Mouse (Mus musculus): ENCODE data around the gene Atg4a-ps. TPM values are rescaled to one million over a fixed set of nuclear protein-coding genes. Genes with fewer than 3 reads are reported as not detected.

Atg4a-ps gene
- polyA plus RNA-seq, 1 experiment from 2014 or later = 0.18 TPM

- Histone ChIP-seq H3K4me1 (replicated peaks) (no peaks in the 10 kb centered on the region), H3K9ac (no peak overlapping the region), H3K36me3 (no peaks in the 10 kb centered on the region), H3K4me3 (replicated peaks) (no peak overlapping the region), H3K27ac (no peak overlapping the region), H3K9me3 (replicated peaks) (no peaks in the 10 kb centered on the region), H3K27me3 (no peaks in the 10 kb centered on the region), H3K4me2 (no peak overlapping the region)
- ATAC-seq (ENCODE audit: low read depth) = no peak
- WGBS (ENCODE audit: insufficient replicate concordance) = 69% methylated on average over 4 of the region's 4 CpGs
- no peak for DNase-seq
Observed at GRCm38 (mm10) chr3:103626481-103626880, 19.4 kb downstream of the Atg4a-ps start.

- Histone ChIP-seq H3K4me3 (replicated peaks) (no peak overlapping the region), H3K36me3 (no peaks in the 10 kb centered on the region), H3K4me2 (no peak overlapping the region), H3K27ac (no peak overlapping the region), H3K27me3 (no peaks in the 10 kb centered on the region), H3K9me3 (replicated peaks) (no peaks in the 10 kb centered on the region), H3K4me1 (replicated peaks) (no peaks in the 10 kb centered on the region), H3K9ac (no peak overlapping the region)
- 76% methylated on average over 13 of the region's 13 CpGs for whole genome bisulfite sequencing (ENCODE audit: insufficient replicate concordance)
- no peak for DNase-seq
- ATAC-seq (ENCODE audit: low read depth) = no peak
Observed at GRCm38 (mm10) chr3:103625169-103625568, 20.7 kb downstream of the Atg4a-ps start.

- no peak overlapping the region for H3K9ac ChIP-seq
- no peak for ATAC-seq (ENCODE audit: low read depth)
- no peak for DNase-seq
- no peak overlapping the region for H3K27ac ChIP-seq
- H3K27me3 ChIP-seq = no peaks in the 10 kb centered on the region
- H3K9me3 ChIP-seq (replicated peaks) = no peaks in the 10 kb centered on the region
- no peak overlapping the region for H3K4me3 ChIP-seq (replicated peaks)
- no peak overlapping the region for H3K4me2 ChIP-seq
- H3K36me3 ChIP-seq = no peaks in the 10 kb centered on the region
- H3K4me1 ChIP-seq (replicated peaks) = no peaks in the 10 kb centered on the region
- WGBS (ENCODE audit: insufficient replicate concordance) = 53% methylated on average over 5 of the region's 5 CpGs
Observed at GRCm38 (mm10) chr3:103624591-103625051, 21.2 kb downstream of the Atg4a-ps start.

DNA sequence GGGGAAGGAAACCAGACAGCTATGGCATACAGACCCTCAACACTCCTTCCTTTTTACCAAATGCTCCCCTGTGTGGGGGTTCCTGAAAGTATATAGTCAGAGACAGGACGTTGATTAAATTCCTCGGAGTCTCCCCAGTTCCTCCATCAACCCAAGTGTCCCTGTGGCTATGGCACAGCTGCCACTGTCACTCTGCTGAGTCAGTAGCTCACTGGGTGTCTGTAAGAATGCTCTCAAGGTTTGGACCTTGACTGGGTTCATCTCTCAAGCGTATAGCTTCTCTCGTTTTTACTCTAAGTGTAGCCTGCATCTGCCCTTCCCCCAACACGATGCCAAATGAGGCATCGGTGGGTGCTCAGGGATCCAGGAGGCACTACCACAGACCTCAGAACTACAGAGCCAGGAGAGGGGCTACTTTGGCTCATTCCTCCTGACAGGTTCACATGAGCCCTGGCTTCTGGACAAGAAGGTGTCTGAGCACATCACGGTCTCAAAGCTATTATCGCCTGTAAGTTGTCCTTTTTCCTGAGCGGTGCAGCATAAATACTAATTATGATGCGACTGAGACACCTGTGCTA lies 21.9 kb downstream of the Atg4a-ps start:
- 63% methylated on average over 10 of the region's 10 CpGs for WGBS (ENCODE audit: insufficient replicate concordance)
- DNase-seq (no peak), ATAC-seq (ENCODE audit: low read depth) (no peak)
- H3K4me1 ChIP-seq (replicated peaks) = no peaks in the 10 kb centered on the region
- no peak overlapping the region for H3K4me2 ChIP-seq
- no peak overlapping the region for H3K27ac ChIP-seq
- no peaks in the 10 kb centered on the region for H3K27me3 ChIP-seq
- H3K9ac ChIP-seq = no peak overlapping the region
- H3K9me3 ChIP-seq (replicated peaks) = no peaks in the 10 kb centered on the region
- H3K36me3 ChIP-seq = no peaks in the 10 kb centered on the region
- H3K4me3 ChIP-seq (replicated peaks) = no peak overlapping the region

DNA sequence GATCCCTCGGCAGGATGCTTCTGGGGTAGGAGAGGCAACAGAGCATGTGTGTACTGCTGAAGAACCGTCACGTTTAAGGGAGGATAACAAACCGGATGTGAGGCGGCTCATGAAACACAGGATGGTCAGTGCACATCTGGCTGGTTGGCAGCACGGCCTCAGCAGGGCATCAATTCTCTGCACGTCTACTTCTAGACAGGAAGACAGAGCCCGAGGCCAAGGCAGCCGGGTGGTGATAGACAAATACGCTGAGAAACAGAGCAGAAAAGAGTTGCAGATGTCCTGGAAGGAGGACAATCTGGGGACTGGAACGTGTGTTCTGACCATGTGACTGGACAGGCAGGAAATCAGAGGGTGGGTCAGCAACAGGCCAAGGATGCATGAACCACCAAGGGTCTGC lies 25.8 kb downstream of the Atg4a-ps start:
- Histone ChIP-seq H3K4me1 (replicated peaks) (no peaks in the 10 kb centered on the region), H3K27ac (no peak overlapping the region), H3K4me2 (no peak overlapping the region), H3K4me3 (replicated peaks) (no peak overlapping the region), H3K27me3 (no peaks in the 10 kb centered on the region), H3K9me3 (replicated peaks) (no peaks in the 10 kb centered on the region), H3K9ac (no peak overlapping the region), H3K36me3 (no peaks in the 10 kb centered on the region)
- ATAC-seq (ENCODE audit: low read depth) (no peak), DNase-seq (no peak)
- 56% methylated on average over 11 of the region's 11 CpGs for WGBS (ENCODE audit: insufficient replicate concordance)

- H3K4me3 ChIP-seq (replicated peaks) = no peak overlapping the region
- no peaks in the 10 kb centered on the region for H3K9me3 ChIP-seq (replicated peaks)
- H3K27ac ChIP-seq = no peak overlapping the region
- no peaks in the 10 kb centered on the region for H3K4me1 ChIP-seq (replicated peaks)
- no peaks in the 10 kb centered on the region for H3K36me3 ChIP-seq
- WGBS (ENCODE audit: insufficient replicate concordance) = 20% methylated on average over 6 of the region's 6 CpGs
- no peak overlapping the region for H3K9ac ChIP-seq
- H3K4me2 ChIP-seq = no peak overlapping the region
- no peak for ATAC-seq (ENCODE audit: low read depth)
- no peaks in the 10 kb centered on the region for H3K27me3 ChIP-seq
- no peak for DNase-seq
Observed at GRCm38 (mm10) chr3:103616981-103617380, 28.9 kb downstream of the Atg4a-ps start.

GRCm38 (mm10) chr3:103615621-103616020 lies 30.2 kb downstream of the Atg4a-ps start:
- WGBS (ENCODE audit: insufficient replicate concordance) = 60% methylated on average over 4 of the region's 4 CpGs
- no peak overlapping the region for H3K4me3 ChIP-seq (replicated peaks)
- H3K9ac ChIP-seq = no peak overlapping the region
- H3K27me3 ChIP-seq = no peaks in the 10 kb centered on the region
- no peaks in the 10 kb centered on the region for H3K4me1 ChIP-seq (replicated peaks)
- no peak overlapping the region for H3K27ac ChIP-seq
- DNase-seq (no peak), ATAC-seq (ENCODE audit: low read depth) (no peak)
- no peaks in the 10 kb centered on the region for H3K9me3 ChIP-seq (replicated peaks)
- H3K36me3 ChIP-seq = no peaks in the 10 kb centered on the region
- no peak overlapping the region for H3K4me2 ChIP-seq

DNA sequence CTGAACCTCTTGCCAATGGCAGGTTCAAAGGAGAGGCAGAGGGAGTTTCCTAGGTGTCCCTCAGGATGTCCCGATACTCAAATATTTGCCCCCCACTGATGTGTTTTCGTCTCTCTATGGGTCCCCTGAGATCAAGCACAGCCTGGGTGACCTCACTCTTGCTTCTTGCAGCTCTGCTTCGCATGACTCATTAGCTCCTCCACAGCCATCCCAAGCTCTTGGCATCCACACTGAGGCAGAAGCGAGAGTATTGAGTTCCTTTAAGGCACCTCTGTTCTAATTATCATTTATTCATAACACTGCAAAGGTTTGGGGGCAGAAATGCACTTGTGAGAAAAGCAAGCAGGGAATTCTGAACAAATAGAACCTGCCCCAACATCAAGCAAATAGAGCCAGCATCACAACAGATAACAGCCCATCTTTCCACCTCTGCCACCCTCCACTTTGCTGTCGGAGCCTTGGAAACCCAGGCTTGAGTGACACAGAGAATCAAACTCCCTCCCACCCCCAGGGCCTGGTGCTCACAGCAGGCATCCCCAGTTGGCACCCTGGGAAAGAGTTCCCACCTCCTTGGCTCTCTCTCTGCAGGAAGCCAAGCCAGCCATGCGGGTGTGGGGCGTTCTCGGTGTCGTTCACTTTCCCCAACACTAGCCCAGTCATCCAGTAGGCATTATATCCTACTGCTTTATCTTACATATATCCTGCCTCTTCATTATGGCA lies 33.1 kb downstream of the Atg4a-ps start:
- no peak overlapping the region for H3K27ac ChIP-seq
- no peak for ATAC-seq (ENCODE audit: low read depth)

GRCm38 (mm10) chr3:103610231-103610630 lies 35.6 kb downstream of the Atg4a-ps start:
- H3K9me3 ChIP-seq (replicated peaks) = no peaks in the 10 kb centered on the region
- H3K4me3 ChIP-seq (replicated peaks) = no peak overlapping the region
- no peaks in the 10 kb centered on the region for H3K4me1 ChIP-seq (replicated peaks)
- no peak overlapping the region for H3K27ac ChIP-seq
- no peak overlapping the region for H3K9ac ChIP-seq
- H3K27me3 ChIP-seq = no peaks in the 10 kb centered on the region
- H3K36me3 ChIP-seq = no peaks in the 10 kb centered on the region
- no peak for DNase-seq
- WGBS (ENCODE audit: insufficient replicate concordance) = 76% methylated on average over 5 of the region's 5 CpGs
- H3K4me2 ChIP-seq = no peak overlapping the region
- no peak for ATAC-seq (ENCODE audit: low read depth)

More for the DNA sequence above, 33.1 kb downstream of the Atg4a-ps start:
- Histone ChIP-seq H3K9me3 (replicated peaks) (no peaks in the 10 kb centered on the region), H3K27me3 (no peaks in the 10 kb centered on the region), H3K36me3 (no peaks in the 10 kb centered on the region), H3K4me3 (replicated peaks) (no peak overlapping the region), H3K4me1 (replicated peaks) (no peaks in the 10 kb centered on the region), H3K4me2 (no peak overlapping the region), H3K9ac (no peak overlapping the region)
- WGBS (ENCODE audit: insufficient replicate concordance) = 55% methylated on average over 9 of the region's 9 CpGs
- no peak for DNase-seq

- Histone ChIP-seq H3K9me3 (replicated peaks) (no peaks in the 10 kb centered on the region), H3K4me3 (replicated peaks) (no peak overlapping the region), H3K4me1 (replicated peaks) (no peaks in the 10 kb centered on the region), H3K27me3 (no peaks in the 10 kb centered on the region), H3K9ac (no peak overlapping the region), H3K4me2 (no peak overlapping the region), H3K36me3 (no peaks in the 10 kb centered on the region), H3K27ac (no peak overlapping the region)
- DNase-seq = no peak
- ATAC-seq (ENCODE audit: low read depth) = no peak
- WGBS (ENCODE audit: insufficient replicate concordance) = 74% methylated on average over 13 of the region's 13 CpGs
Observed at GRCm38 (mm10) chr3:103606660-103607595, 38.9 kb downstream of the Atg4a-ps start.

GRCm38 (mm10) chr3:103606045-103606597 lies 39.7 kb downstream of the Atg4a-ps start:
- no peak overlapping the region for H3K4me3 ChIP-seq (replicated peaks)
- ATAC-seq (ENCODE audit: low read depth) (no peak), DNase-seq (no peak)
- H3K36me3 ChIP-seq = no peaks in the 10 kb centered on the region
- no peak overlapping the region for H3K4me2 ChIP-seq
- no peaks in the 10 kb centered on the region for H3K27me3 ChIP-seq
- WGBS (ENCODE audit: insufficient replicate concordance) = 63% methylated on average over 6 of the region's 6 CpGs
- no peak overlapping the region for H3K27ac ChIP-seq
- no peaks in the 10 kb centered on the region for H3K9me3 ChIP-seq (replicated peaks)
- H3K4me1 ChIP-seq (replicated peaks) = no peaks in the 10 kb centered on the region
- H3K9ac ChIP-seq = no peak overlapping the region

Measured in liver, embryonic 13.5 days (tissue).